Mouse (Mus musculus): Measurements from ENCODE around the gene Prpf8.

Prpf8 gene

DNA sequence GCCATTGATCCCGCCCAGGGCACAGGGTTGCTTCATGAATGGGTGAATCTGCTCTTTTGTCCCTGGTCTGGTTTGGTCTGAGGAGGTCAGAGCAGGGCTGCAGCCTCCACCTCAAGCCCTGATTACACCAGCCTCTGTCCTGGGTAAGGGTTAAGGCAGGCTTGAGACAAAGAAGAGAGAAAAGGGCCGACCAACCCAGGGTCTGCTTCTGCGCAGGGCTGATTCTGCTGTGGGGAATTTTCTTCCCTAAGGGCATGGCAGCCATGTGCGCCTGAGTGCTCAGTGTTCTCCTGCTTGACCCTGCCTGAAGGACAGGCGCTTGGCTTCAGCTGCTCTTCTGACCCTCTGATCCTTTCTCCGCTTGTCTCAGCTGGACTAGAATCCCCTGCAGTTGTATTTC lies 70.5 kb downstream of the Prpf8 start:
- in situ Hi-C loops (cut with MboI, MseI) = no loop called here

DNA sequence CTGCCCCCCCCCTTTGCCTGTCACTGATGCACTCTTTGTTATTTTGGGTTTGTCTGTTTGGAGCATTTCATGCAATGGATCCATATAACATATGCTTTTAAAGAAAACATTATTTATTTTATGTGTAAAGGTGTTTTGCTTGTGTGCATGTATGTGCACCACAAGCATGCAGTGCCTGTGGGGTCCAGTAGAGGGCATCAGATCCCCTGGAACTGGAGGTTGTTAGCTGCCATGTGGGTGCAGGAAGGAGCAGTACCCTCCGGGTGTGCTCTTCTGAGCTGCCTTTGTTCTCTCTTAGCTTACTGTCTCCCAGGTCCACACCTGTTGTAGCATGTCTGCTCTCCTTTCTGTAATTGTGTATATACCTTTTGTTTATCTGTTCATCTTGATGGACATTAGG lies 71.5 kb downstream of the Prpf8 start:
- in situ Hi-C loops (cut with MboI, MseI) = no loop called here

All from T-helper 2 cell (primary cell).